Mouse (Mus musculus): ENCODE results near the gene Gucy1b2.

GRCm38 (mm10) chr14:62464966-62465365 lies 8.9 kb upstream of the Gucy1b2 start:
- no peak for TF ChIP-seq CTCF (IDR thresholded peaks at IDR 0.05; ENCODE audit: low read depth, low read length)
- no peak for TF ChIP-seq POLR2AphosphoS5 (IDR thresholded peaks at IDR 0.05; ENCODE audit: insufficient replicate concordance, low read depth, low read length)
